Mouse (Mus musculus): ENCODE results near the gene Camk1.

- TF ChIP-seq CTCF (IDR thresholded peaks at IDR 0.05; ENCODE audit: low read depth, low read length) (no peak), POLR2A (IDR thresholded peaks at IDR 0.05; ENCODE audit: borderline replicate concordance, low read depth, low read length) (no peak)
Observed at GRCm38 (mm10) chr6:113329396-113329795, 14.4 kb downstream of the Camk1 start.

Measured in bone marrow macrophage, adult 2 months (primary cell).